Comparison of ENCODE assay signal across 11 mouse cellular contexts in the genomic region with DNA sequence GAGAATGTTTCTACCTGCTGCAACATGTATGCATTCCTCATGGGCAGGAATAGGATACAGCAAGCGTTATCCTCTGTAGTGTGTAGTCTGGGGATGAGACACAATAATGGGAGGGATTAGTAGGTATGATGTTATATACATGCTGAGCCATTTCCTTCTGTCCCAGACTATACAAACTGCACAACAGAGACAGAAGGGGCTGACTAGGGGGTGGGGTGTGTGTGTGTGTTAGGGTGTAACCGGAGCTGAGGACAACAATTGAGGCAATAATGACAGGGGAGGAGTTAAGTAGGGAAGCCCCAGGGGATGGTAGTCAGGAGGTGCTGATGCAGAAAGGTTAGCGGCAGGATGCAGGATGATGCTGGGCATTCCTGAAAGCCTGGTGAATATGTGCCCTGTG.
"Had no signal": no experiment of that assay in that cellular context is flagged by ENCODE, and none has a peak within 500 bp of the region (broad histone marks: within the 10 kb centered on the region; RNA-seq: fewer than 3 reads in every experiment).

No protein-coding gene starts in this region.

- H3K4me1 ChIP-seq: kidney, embryonic 15.5 days; limb, embryonic 12.5 days; lung, embryonic 15.5 days; midbrain, embryonic 15.5 days had no signal

- ATAC-seq: liver, postnatal 0 days; midbrain, embryonic 15.5 days had no signal

- H3K4me3 ChIP-seq: kidney, embryonic 15.5 days; left cerebral cortex, adult 2 months; limb, embryonic 12.5 days; liver, embryonic 13.5 days; lung, embryonic 15.5 days; midbrain, embryonic 15.5 days had no signal

- DNase-seq: kidney, postnatal 25 days; liver; liver, embryonic 13.5 days; liver, postnatal 0 days; right cerebral cortex, postnatal 14 days; thymus, postnatal 36 days had no signal

- H3K9me3 ChIP-seq: kidney, embryonic 15.5 days; limb, embryonic 12.5 days; liver, embryonic 13.5 days; lung, embryonic 15.5 days; midbrain, embryonic 15.5 days had no signal

- H3K27ac ChIP-seq: kidney, embryonic 15.5 days; left cerebral cortex, adult 2 months; limb, embryonic 12.5 days; liver, embryonic 13.5 days; lung, embryonic 15.5 days; midbrain, embryonic 15.5 days had no signal

- H3K4me2 ChIP-seq: kidney, embryonic 15.5 days; limb, embryonic 12.5 days; liver, embryonic 13.5 days; lung, embryonic 15.5 days; midbrain, embryonic 15.5 days had no signal

- H3K27me3 ChIP-seq: kidney, embryonic 15.5 days; limb, embryonic 12.5 days; liver, embryonic 13.5 days; lung, embryonic 15.5 days; midbrain, embryonic 15.5 days had no signal

- H3K9ac ChIP-seq: kidney, embryonic 15.5 days; limb, embryonic 12.5 days; liver, embryonic 13.5 days; liver, postnatal 0 days; lung, embryonic 15.5 days; midbrain, embryonic 15.5 days had no signal
